Mouse (Mus musculus) heart, adult 2 months (tissue): ENCODE data around the gene Kmt5a.

ENCODE experiments used
- CTCF ChIP-seq: fragments of 200-600 bp; IDR thresholded peaks from 2 replicates; pipeline ENCODE4 v1.8.1; 2022; ENCODE audit warnings: antibody characterized with exemption, mild to moderate bottlenecking, moderate library complexity
- EP300 ChIP-seq: fragments of 200-500 bp; IDR thresholded peaks from 2 replicates; pipeline ENCODE4 v1.6.1; 2011; ENCODE audit warnings: low read depth, low read length, control low read depth; ENCODE audit not compliant: insufficient read depth
- POLR2A ChIP-seq: fragments of 200-500 bp; IDR thresholded peaks from 2 replicates; pipeline ENCODE4 v1.6.1; 2011; ENCODE audit warnings: mild to moderate bottlenecking, low read depth, low read length, control low read depth; ENCODE audit not compliant: insufficient read depth

GRCm38 (mm10) chr5:124496614-124497514, 57.1 kb downstream of the Kmt5a start:
- TF ChIP-seq CTCF (no peak), EP300 (no peak), POLR2A (no peak)
